Mouse (Mus musculus) cerebellum, postnatal 10 days (tissue): Measurements from ENCODE around the gene Fzr1.
A peak's percentile ranks its signal among the peaks of the same experiment; 100 is the strongest.

Experiments used
- DNase-seq, 2 experiments: peaks; one replicate each; pipeline ENCODE4 v3.0.0; 2021; ENCODE audit warnings: mixed read lengths in 2 of 2

The Fzr1 gene

GRCm38 (mm10) chr10:81379809-81380378 is 1.6 kb upstream of the Fzr1 start:
- no peak for DNase-seq

- no peak for DNase-seq
Observed at GRCm38 (mm10) chr10:81379183-81379553, 852 bp upstream of the Fzr1 start.

DNA sequence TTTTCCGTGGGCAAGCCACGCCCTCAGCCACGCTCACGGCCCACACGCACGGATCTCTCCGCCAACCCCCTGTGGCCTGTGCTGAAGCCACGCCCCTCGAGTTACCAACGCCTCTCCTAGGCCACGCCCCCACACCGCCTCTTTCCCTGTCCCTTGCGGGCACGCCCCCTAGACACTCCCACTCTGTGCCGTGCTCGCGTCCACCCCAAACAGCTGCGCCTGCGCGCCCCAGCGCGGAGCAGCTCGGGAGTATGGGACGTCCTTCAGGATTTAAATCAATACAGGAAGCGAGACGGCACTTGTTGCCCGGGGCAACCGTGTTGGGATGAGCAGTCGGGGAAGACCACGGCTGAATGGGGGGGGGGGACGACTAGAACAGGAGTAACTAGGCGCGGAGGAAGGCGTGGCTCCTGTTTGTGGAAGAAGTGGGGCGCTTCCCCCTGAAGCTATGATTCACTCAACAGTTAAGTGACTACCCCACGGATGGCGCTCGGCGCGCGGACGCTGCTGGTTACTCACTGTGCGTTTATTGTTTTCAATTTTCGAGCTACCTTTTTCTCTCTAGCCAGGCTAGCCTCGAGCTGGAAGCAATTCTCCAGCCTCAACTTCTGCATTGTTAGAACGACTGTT is 352 bp upstream of the Fzr1 start:
- peak; percentile 100 for DNase-seq

DNA sequence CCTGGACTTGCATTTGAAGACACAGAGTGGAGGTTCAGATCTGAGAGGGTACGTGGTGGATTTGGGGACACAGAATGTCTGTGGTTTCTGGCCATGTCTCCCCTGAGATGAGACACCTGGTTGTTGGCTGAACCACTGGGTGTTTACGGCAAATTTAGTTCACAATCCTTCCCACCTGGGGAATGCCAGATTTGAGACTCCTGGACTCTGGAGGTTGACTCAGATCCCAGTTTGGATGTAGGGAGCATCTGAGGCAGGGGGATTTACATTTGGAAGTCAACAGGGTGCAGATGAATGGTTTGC is 1.0 kb downstream of the Fzr1 start:
- DNase-seq: peak in 1 of 2 experiments; percentile 4

- peak in 1 of 2 experiments; percentile 39 for DNase-seq
Observed at GRCm38 (mm10) chr10:81376561-81377361, 1.6 kb downstream of the Fzr1 start.

DNA sequence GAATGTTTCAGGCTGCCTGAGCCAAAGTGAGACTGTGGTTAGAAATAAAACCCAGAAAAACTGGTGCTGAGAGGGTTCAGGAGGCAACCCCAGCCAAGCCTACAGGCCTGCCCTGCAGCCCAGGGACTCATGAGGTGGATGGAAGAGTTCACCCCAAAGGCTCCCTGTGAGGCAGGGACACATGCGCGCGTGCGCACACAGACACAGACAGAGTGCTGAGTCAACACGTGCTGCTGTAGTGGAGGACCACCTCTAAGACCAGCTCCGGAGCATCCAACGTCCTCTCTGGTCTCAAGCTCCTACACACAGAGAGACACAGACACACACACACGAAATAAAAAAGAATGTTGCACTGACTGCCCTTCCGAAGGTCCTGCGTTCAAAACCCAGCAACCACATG is 3.0 kb downstream of the Fzr1 start:
- no peak for DNase-seq

- DNase-seq: peak; percentile 49 to 61
Observed at GRCm38 (mm10) chr10:81367207-81367495, 11.2 kb downstream of the Fzr1 start.

DNA sequence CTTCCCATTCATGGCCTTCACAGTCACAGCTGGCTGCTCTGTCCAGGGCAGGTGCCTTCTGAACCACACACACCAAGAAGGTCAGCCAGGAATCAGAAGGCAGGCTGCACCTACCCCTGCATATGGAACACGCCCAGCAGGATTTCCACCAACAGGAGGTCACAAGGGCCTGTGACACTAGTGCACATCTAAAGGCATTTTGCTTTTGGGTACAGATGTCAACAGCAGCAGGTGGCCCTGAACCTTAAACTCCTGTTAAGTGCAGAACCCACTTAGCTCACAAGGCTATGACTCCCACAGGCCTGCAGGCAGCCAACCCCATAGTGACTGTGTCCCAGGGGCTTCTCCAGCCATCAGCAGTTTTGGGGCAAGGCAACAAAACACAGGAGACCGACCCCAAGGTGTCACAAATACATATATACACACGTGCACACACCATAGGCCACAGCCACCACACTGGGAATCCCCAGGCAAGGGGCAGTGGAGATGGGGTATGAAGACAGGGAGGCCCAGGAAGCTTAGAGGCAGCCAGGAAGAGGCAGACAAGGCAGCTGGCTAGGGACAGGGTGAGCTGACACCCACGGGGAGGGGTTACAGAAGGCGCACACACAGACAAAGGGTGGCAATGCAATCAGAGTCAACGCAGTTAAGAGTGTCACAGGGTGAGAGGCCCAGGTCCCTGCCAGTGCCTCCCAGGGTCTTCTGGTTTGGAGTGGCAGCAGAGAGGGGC is 11.7 kb downstream of the Fzr1 start:
- DNase-seq: no peak

- DNase-seq: peak; percentile 37 to 38
Observed at GRCm38 (mm10) chr10:81365672-81366476, 12.4 kb downstream of the Fzr1 start, which contains the start of gene 4930404N11Rik. Gene 4930404N11Rik (minus strand): TSS chr10:81365816.

DNA sequence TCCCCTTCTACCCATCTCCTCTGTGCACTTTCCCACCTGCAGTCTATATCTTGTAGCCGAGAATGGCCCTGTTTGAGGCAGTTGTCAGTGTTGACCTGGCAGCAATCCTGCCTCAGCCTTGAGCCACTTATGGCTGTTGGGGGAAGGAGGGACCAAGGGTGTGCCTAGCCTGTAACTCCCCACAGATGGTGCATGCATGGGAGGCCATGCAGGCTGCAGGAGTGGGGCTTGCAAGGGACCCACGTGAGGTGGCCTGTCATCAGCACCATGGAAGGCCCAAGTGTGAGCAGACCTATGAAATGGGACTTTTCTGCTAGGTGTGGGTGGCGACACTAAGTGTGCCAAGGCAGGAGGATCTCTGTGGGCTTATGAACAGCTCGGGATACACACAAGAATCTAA is 13.2 kb downstream of the Fzr1 start:
- DNase-seq: peak in 1 of 2 experiments; percentile 56

DNA sequence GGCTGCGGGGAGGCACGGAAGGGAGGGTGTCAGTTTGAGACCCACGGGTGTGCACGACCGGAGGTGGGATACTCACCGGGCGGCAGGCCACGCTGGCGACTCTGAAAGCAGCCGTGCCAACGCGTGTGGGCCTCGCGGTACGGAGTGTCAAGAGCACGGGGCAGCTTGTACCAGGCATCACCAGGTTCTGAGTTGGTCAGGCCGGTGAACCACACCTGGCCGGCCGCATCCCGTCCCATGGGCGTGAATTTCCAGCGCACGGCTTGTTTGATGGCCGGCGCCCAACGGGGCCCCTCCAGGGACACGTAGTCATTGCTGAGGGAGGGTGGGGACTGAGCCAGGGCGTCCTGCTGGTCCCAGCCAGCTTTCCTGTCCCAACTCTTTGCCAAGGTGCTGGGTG is 13.7 kb downstream of the Fzr1 start:
- DNase-seq: peak; percentile 57

- DNase-seq: peak in 1 of 2 experiments; percentile 32
Observed at GRCm38 (mm10) chr10:81363436-81364346, 14.6 kb downstream of the Fzr1 start.

GRCm38 (mm10) chr10:81362336-81362949 is 15.9 kb downstream of the Fzr1 start:
- DNase-seq: no peak

GRCm38 (mm10) chr10:81360721-81361120 is 17.6 kb downstream of the Fzr1 start:
- DNase-seq: no peak

DNA sequence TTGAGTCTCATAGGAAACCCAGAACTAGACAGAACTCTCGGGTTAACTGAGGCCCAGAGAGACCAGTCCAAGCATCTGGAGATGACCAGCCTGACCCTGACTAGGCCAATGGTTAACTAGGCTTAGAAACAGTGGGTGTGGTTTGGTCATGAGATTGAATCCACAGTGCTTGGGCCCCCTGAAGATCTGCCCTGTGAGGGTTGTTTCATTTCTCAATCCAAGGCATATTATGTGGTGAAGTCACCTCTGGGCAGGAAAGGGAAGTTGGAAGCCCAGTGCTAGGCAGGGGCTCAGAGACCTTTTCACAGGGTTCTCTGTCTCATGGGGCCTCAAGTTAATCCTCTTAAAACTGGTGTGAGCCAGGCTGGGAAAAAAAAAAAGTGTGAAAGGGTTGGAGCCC is 19.5 kb downstream of the Fzr1 start:
- DNase-seq: no peak

DNA sequence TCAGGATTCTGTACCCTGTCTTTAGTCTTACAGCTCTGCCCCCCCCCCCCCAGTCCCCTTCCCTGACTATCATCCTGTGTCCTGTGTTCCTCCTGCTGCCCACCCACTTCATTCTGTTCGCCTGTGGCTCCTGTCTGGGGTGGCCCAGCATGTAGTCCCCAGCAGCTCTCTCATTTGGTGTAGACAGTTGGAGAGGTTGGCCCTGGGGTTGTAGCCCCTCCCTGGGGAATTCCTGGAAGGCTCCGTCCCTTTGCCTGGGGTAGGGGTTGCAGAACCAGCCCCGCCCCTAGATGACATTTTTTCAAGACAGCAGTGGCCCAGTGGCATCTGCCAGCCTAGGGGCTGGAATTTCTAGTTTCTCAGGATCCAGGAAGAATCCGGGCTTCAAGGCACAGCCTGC is 20.1 kb downstream of the Fzr1 start:
- DNase-seq: no peak

DNA sequence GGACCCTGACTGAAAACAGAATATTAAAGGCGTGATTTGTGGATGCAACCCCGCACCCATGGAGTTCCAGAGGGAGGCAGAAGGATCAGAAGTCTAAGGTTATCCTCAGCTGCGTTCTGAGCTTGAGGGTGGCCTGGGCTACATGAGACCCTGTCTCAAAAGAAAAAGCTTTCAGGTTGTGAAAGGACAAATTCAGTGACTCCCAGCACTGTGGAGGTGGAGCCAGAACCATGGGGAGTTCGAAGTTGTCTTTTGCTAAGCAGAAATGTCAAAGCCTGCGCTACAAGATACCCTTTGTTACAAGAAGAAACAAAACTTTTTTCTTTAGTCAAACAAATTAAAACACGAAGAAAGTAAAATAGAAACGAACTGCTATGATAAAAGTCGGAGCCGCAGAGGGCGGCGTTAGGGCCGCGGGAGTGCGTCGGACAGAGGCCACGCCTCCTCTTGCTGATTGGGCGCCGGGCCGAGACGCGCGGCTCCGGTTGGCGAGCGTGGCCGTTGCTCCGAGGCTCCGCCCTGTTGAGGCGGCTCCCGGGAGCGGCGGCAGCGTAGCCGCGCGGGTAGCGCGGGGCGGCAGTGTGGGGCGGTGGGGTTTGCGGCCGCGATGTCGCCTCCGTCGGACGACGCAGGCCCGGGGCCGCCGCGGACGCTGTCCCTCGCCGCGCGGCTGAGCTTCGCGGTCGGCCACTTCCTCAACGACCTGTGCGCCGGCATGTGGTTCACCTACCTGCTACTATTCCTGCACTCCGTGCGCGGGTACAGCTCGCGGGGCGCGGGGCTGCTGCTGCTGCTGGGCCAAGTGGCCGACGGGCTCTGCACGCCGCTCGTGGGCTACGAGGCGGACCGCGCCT is 21.1 kb downstream of the Fzr1 start, which contains the start of gene Mfsd12:
TSS of gene Mfsd12 (plus strand) at position 501 of the 854 bp plus-strand sequence.
- peak; percentile 98 for DNase-seq

GRCm38 (mm10) chr10:81356352-81356990 is 21.8 kb downstream of the Fzr1 start:
- DNase-seq: no peak

DNA sequence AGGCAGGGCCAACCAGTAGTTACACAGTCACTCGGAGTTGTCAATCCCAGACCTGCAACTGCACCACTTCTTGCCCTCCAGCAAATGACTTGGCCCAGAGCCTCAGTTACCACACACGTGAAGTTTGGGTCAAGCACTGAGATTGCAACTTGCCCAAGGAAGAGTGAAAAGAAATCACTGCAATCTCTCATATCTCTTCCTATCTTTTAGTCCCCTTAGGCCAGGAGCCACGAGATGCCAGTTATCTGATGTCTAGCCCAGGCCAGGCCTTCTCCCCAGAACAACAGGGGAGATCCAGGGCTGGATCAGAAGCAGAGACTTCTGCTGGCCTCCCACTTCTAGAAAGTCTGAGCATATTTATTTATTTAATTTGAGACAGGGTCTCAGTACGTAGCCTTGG is 22.8 kb downstream of the Fzr1 start:
- DNase-seq: no peak
